Mouse (Mus musculus) hindbrain, postnatal 0 days (tissue): ENCODE measurements at regions not wholly inside any gene's neighbourhood (a gene's known extent, or its start where the extent isn't known, plus 50 kb on each side); places are given as distances from the start of the nearest gene placed in this dataset.

Source experiments
- ATAC-seq: fragments of 200-750 bp; cut with Nextera tagmentation; 2 replicates; pipeline ENCODE4 v1.8.0; 2017; ENCODE audit warnings: mild to moderate bottlenecking, moderate TSS enrichment, moderate library complexity
- DNase-seq: peaks from one replicate; pipeline ENCODE4 v3.0.0-alpha.2; 2015; ENCODE audit warnings: low spot score
- H3K27ac ChIP-seq: fragments of 300-500 bp; sonication (generic); 2 replicates; pipeline ENCODE4 v1.5.1; 2014; ENCODE audit warnings: mild to moderate bottlenecking
- H3K27me3 ChIP-seq: fragments of 300-500 bp; sonication (generic); 2 replicates; pipeline ENCODE4 v1.6.1; 2014; ENCODE audit warnings: low read length, mixed read lengths; ENCODE audit not compliant: insufficient read depth
- H3K36me3 ChIP-seq: fragments of 300-500 bp; sonication (generic); 2 replicates; pipeline ENCODE4 v1.6.1; 2014; ENCODE audit warnings: low read length, mixed read lengths; ENCODE audit not compliant: insufficient read depth
- H3K4me1 ChIP-seq: fragments of 300-500 bp; sonication (generic); 2 replicates; pipeline ENCODE4 v1.6.1; 2014; ENCODE audit warnings: antibody characterized with exemption, low read length, mixed read lengths; ENCODE audit not compliant: insufficient read depth
- H3K4me2 ChIP-seq: fragments of 300-500 bp; sonication (generic); 2 replicates; pipeline ENCODE4 v1.6.1; 2014; ENCODE audit warnings: low read depth, mild to moderate bottlenecking, low read length, moderate library complexity, mixed read lengths
- H3K4me3 ChIP-seq: fragments of 300-500 bp; sonication (generic); 2 replicates; pipeline ENCODE4 v1.5.1; 2014; ENCODE audit warnings: low read length
- H3K9ac ChIP-seq: fragments of 300-500 bp; sonication (generic); replicated peaks from 2 replicates; pipeline ENCODE4 v1.6.1; 2014; ENCODE audit warnings: mild to moderate bottlenecking, low read length, moderate library complexity, mixed read lengths
- H3K9me3 ChIP-seq: fragments of 300-500 bp; sonication (generic); 2 replicates; pipeline ENCODE4 v1.6.1; 2016; ENCODE audit warnings: low read length, mixed read lengths
- CTCF ChIP-seq: IDR thresholded peaks from 2 replicates; pipeline ENCODE4 v1.5.1; 2016; ENCODE audit warnings: antibody characterized with exemption, control low read depth, low read depth
- WGBS: fragments of 180-500 bp; shearing (Covaris S2); extraction: QIAGEN DNeasy Blood & Tissue Kit; methylation state at CpG from one replicate; pipeline ENCODE4 v1.1.7; 2014; 5-methylcytosine and 5-hydroxymethylcytosine counted together

GRCm38 (mm10) chr3:118248768-118249167, 313.2 kb upstream of the Dpyd start:
- Histone ChIP-seq H3K27ac (no peak overlapping the region), H3K4me2 (no peak overlapping the region), H3K36me3 (no peaks in the 10 kb centered on the region), H3K27me3 (no peaks in the 10 kb centered on the region), H3K4me3 (no peak overlapping the region), H3K4me1 (no peaks in the 10 kb centered on the region), H3K9ac (no peak overlapping the region), H3K9me3 (no peaks in the 10 kb centered on the region)
- DNase-seq (no peak), ATAC-seq (no peak)
- no peak for TF ChIP-seq CTCF
- WGBS: 91% methylated on average over 2 of the region's 2 CpGs

- no peak overlapping the region for H3K4me2 ChIP-seq
- no peak overlapping the region for H3K4me3 ChIP-seq
- no peaks in the 10 kb centered on the region for H3K9me3 ChIP-seq
- no peaks in the 10 kb centered on the region for H3K4me1 ChIP-seq
- no peak overlapping the region for H3K9ac ChIP-seq
- no peak for ATAC-seq
- H3K36me3 ChIP-seq: no peaks in the 10 kb centered on the region
- H3K27ac ChIP-seq: no peak overlapping the region
- no peak for DNase-seq
- no peaks in the 10 kb centered on the region for H3K27me3 ChIP-seq
- TF ChIP-seq CTCF: no peak
These were observed 286.0 kb upstream of the Dpyd start for GRCm38 (mm10) chr3:118275917-118276316.

GRCm38 (mm10) chr3:118278274-118278673, 283.7 kb upstream of the Dpyd start:
- no peak for TF ChIP-seq CTCF
- no peak overlapping the region for H3K4me3 ChIP-seq
- H3K36me3 ChIP-seq: no peaks in the 10 kb centered on the region
- no peaks in the 10 kb centered on the region for H3K4me1 ChIP-seq
- no peaks in the 10 kb centered on the region for H3K27me3 ChIP-seq
- no peaks in the 10 kb centered on the region for H3K9me3 ChIP-seq
- H3K4me2 ChIP-seq: no peak overlapping the region
- DNase-seq: no peak
- WGBS: 63% methylated on average over 5 of the region's 5 CpGs
- ATAC-seq: no peak
- H3K27ac ChIP-seq: no peak overlapping the region
- no peak overlapping the region for H3K9ac ChIP-seq

DNA sequence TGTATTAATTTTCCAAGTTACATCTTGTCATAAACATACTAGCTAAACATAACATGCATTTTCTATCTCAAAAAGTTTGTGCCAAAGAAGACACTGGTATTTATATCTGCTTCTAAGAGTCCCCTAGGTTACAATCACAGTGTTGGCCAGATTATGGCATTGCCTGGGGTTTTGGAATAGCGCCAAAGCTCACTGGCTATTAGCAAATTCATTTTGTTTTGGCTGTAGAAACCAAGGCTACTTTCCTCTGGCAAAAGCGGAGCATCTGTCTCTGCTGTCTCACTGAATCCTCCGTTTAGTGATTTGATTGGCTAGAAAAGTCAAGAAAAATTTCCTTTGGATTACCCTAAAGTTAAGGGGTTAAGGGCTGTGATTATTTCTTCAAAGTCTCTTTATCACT, 275.0 kb upstream of the Dpyd start:
- DNase-seq (peak; percentile 79), ATAC-seq (0 out of 2 replicates have a peak, but pooled peaks have one; percentile 24)
- no peak overlapping the region for H3K27ac ChIP-seq
- no peaks in the 10 kb centered on the region for H3K36me3 ChIP-seq
- H3K4me3 ChIP-seq: no peak overlapping the region
- TF ChIP-seq CTCF: no peak
- 35% methylated on average over 3 of the region's 3 CpGs for WGBS
- no peak overlapping the region for H3K4me2 ChIP-seq
- no peak overlapping the region for H3K9ac ChIP-seq
- H3K4me1 ChIP-seq: no peaks in the 10 kb centered on the region
- no peaks in the 10 kb centered on the region for H3K27me3 ChIP-seq
- H3K9me3 ChIP-seq: no peaks in the 10 kb centered on the region

GRCm38 (mm10) chr3:118325111-118325510, 236.8 kb upstream of the Dpyd start:
- DNase-seq (peak; percentile 57), ATAC-seq (peak; percentile 68)
- Histone ChIP-seq H3K4me1 (no peaks in the 10 kb centered on the region), H3K4me2 (0 out of 2 replicates have a peak overlapping the region, but pooled peaks have one; percentile 4), H3K36me3 (no peaks in the 10 kb centered on the region), H3K27me3 (no peaks in the 10 kb centered on the region), H3K4me3 (no peak overlapping the region), H3K27ac (no peak overlapping the region), H3K9me3 (no peaks in the 10 kb centered on the region), H3K9ac (no peak overlapping the region)
- 42% methylated on average over 5 of the region's 5 CpGs for WGBS
- TF ChIP-seq CTCF: no peak

DNA sequence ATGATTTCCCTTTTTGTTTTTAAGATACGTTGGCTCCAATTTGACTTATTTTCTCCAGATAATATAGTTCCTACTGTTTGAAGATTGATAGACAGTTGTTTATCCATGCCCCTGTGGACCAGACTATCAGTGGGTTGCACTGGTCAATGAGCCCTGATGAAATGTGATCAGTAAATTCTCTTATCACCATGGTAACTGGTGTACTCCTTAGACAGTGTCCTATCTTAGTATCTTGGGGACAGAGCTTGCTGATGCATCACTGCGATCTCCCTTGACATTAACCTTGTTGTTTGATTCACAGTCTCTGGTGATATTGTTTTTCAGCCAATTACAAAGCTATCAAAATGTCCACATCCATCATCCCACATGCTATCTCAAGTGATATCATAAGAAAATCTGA, 233.7 kb upstream of the Dpyd start:
- ATAC-seq: no peak
- no peaks in the 10 kb centered on the region for H3K4me1 ChIP-seq
- no peaks in the 10 kb centered on the region for H3K27me3 ChIP-seq
- WGBS: 83% methylated on average over 2 of the region's 2 CpGs
- H3K4me2 ChIP-seq: no peak overlapping the region
- no peak overlapping the region for H3K9ac ChIP-seq
- no peaks in the 10 kb centered on the region for H3K9me3 ChIP-seq
- no peak for DNase-seq
- TF ChIP-seq CTCF: no peak
- no peaks in the 10 kb centered on the region for H3K36me3 ChIP-seq
- no peak overlapping the region for H3K27ac ChIP-seq
- H3K4me3 ChIP-seq: no peak overlapping the region

DNA sequence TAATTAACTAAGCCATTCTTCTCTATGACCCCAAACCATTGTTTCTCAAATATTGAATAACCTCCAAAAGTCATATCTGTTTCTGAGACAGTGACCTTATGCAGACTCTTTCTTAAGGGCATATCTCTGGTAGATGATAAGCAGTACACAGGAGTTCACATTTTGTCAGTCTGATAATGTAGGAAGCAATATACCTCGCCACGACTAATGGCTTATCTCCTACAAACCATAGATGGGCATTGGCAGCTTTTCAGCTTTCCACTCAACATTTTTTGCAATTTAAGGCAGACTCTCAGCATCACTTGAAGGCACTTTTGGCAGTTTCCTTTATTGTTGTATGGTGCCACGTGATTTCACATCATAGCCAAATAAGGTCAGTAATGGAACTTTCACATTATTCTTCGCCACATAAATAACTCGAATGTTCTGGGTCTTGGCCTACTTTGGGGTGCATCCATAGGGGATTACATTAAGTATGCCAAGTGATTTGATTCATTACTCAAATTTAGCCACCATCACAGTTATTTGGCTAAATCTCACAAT, 232.7 kb upstream of the Dpyd start:
- H3K9me3 ChIP-seq: no peaks in the 10 kb centered on the region
- H3K27me3 ChIP-seq: no peaks in the 10 kb centered on the region
- H3K4me1 ChIP-seq: no peaks in the 10 kb centered on the region
- DNase-seq (no peak), ATAC-seq (no peak)
- H3K36me3 ChIP-seq: no peaks in the 10 kb centered on the region
- no peak for TF ChIP-seq CTCF
- H3K27ac ChIP-seq: no peak overlapping the region
- 88% methylated on average over 5 of the region's 5 CpGs for WGBS
- H3K9ac ChIP-seq: no peak overlapping the region
- H3K4me3 ChIP-seq: no peak overlapping the region
- no peak overlapping the region for H3K4me2 ChIP-seq
